Mouse (Mus musculus) megakaryocyte, embryonic 14.5 days (primary cell): ENCODE measurements around the gene Pgm5.

Source experiments
- FLI1 ChIP-seq: IDR thresholded peaks from 2 replicates; pipeline ENCODE4 v1.6.1; 2012; ENCODE audit warnings: low read length, inconsistent platforms, mixed read lengths
- GATA1 ChIP-seq: IDR thresholded peaks from 3 replicates; pipeline ENCODE4 v1.6.1; 2012; ENCODE audit warnings: mixed read lengths, low read length, inconsistent platforms, borderline replicate concordance

- no peak for TF ChIP-seq GATA1
- no peak for TF ChIP-seq FLI1
Observed at GRCm38 (mm10) chr19:24861276-24861611, 411 bp downstream of the Pgm5 start.
